Mouse (Mus musculus) C2C12 (cell line): ENCODE measurements at regions not wholly inside any gene's neighbourhood (a gene's known extent, or its start where the extent isn't known, plus 50 kb on each side); places are given as distances from the start of the nearest gene placed in this dataset.

ENCODE experiments used
- H3K27me3 ChIP-seq: one replicate; pipeline ENCODE4 v1.6.1; 2011; ENCODE audit not compliant: control insufficient read depth, insufficient read depth, insufficient read length
- H3K36me3 ChIP-seq: one replicate; pipeline ENCODE4 v1.6.1; 2011; ENCODE audit not compliant: control insufficient read depth, insufficient read depth
- H3K4me3 ChIP-seq: one replicate; pipeline ENCODE4 v1.5.1; 2011; ENCODE audit warnings: mild to moderate bottlenecking, control low read depth; ENCODE audit not compliant: poor library complexity, insufficient read depth, severe bottlenecking
- H3K79me2 ChIP-seq: one replicate; pipeline ENCODE4 v1.6.1; 2011; ENCODE audit not compliant: control insufficient read depth, insufficient read depth
- H3K79me3 ChIP-seq: one replicate; pipeline ENCODE4 v1.6.1; 2011; ENCODE audit warnings: low read depth, control low read depth
- H3ac ChIP-seq: one replicate; pipeline ENCODE3; 2011; ENCODE audit warnings: low read depth; ENCODE audit not compliant: control insufficient read depth, insufficient read length
- CEBPB ChIP-seq: IDR thresholded peaks from one replicate; pipeline ENCODE4 v1.6.1; 2011; ENCODE audit warnings: low read depth, mild to moderate bottlenecking, control low read depth, moderate library complexity
- CTCF ChIP-seq: IDR thresholded peaks from one replicate; pipeline ENCODE4 v1.5.1; 2011; ENCODE audit not compliant: control insufficient read depth, insufficient read depth, insufficient read length
- FOSL1 ChIP-seq: IDR thresholded peaks from one replicate; pipeline ENCODE4 v1.8.0; 2011; ENCODE audit warnings: mild to moderate bottlenecking, low read length; ENCODE audit not compliant: poor library complexity, insufficient read depth, severe bottlenecking
- MAX ChIP-seq: IDR thresholded peaks from one replicate; pipeline ENCODE4 v1.6.1; 2011; ENCODE audit warnings: mild to moderate bottlenecking, control low read depth
- MYOD1 ChIP-seq: IDR thresholded peaks from one replicate; pipeline ENCODE4 v1.6.1; 2011; ENCODE audit warnings: low read depth; ENCODE audit not compliant: control insufficient read depth, insufficient read length
- MYOG ChIP-seq: IDR thresholded peaks from one replicate; pipeline ENCODE4 v1.6.1; 2011; ENCODE audit not compliant: control insufficient read depth, insufficient read length; ENCODE audit errors: extremely low read depth
- USF1 ChIP-seq: IDR thresholded peaks from one replicate; pipeline ENCODE4 v1.6.1; 2011; ENCODE audit warnings: low read depth, mild to moderate bottlenecking, control low read depth, moderate library complexity

DNA sequence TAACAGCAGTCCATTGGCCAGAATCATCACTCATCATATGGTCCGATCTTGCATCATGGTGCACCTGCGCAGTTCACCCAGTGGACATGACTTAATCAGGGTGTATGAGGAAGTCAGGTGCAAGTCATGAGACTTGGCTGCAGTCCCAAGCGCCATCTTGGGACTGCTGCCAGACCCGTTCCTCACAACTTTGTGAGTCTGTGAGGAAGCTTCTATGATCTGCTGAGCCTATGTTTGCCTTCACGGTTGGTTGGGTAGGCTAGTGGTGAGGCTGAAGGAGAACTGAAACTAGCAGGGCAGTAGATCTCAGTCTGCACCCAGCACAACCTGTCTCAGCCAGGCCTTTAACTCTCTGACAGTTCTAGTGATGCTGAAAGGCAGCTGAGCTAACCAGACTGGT is 250.2 kb upstream of the 2610001J05Rik start:
- no peaks in the 10 kb centered on the region for H3K79me3 ChIP-seq
- H3K27me3 ChIP-seq: no peaks in the 10 kb centered on the region
- H3ac ChIP-seq: no peak overlapping the region
- H3K36me3 ChIP-seq: no peaks in the 10 kb centered on the region
- no peaks in the 10 kb centered on the region for H3K79me2 ChIP-seq
- H3K4me3 ChIP-seq: no peak overlapping the region
- TF ChIP-seq USF1 (no peak), MYOG (no peak), FOSL1 (no peak), CEBPB (no peak)

DNA sequence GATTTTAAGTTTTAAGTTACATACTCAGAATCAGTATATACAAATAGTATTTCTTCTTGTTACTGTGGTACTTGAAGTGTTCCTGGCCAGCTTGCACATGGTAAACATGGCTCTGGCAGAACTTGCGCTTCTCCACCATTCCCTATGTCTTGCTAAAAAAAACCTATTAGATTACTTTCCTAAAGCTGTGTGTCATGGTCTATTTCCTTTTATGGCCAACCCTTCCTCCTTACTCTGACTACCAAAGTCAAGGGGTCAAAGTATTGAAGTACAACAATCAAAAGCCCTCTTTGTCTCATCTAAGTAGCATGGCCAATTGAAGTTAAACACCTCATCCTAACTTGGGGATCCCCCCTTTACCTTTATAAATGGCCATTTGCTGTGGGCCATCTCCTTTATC is 223.6 kb upstream of the 2610001J05Rik start:
- Histone ChIP-seq H3K36me3 (no peaks in the 10 kb centered on the region), H3K27me3 (no peaks in the 10 kb centered on the region), H3K79me3 (no peaks in the 10 kb centered on the region), H3ac (no peak overlapping the region), H3K4me3 (no peak overlapping the region), H3K79me2 (no peaks in the 10 kb centered on the region)
- no peak for TF ChIP-seq USF1
- TF ChIP-seq FOSL1: no peak
- TF ChIP-seq MYOG: no peak
- TF ChIP-seq CEBPB: no peak
- TF ChIP-seq MYOD1: no peak
- no peak for TF ChIP-seq CTCF
- TF ChIP-seq MAX: no peak

DNA sequence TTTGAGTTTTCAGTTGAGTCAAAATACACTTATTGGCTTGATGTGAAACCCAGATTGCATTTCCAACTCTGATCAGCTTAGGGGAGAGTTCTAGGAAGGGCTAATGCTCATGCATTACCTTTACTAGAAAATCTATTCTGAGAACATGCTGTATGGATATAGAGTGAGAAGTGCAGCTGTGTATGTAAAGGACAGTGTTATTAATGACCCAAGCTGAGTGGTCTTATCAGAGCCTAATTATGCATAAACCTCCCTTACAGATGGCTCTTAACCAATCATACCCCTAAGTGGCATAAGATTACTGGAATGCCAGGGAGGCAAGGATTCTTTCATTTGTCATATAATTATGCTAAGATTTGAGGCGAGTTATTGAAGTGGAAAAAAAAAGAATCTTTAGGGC is 210.6 kb upstream of the 2610001J05Rik start:
- Histone ChIP-seq H3ac (no peak overlapping the region), H3K79me2 (no peaks in the 10 kb centered on the region), H3K79me3 (no peaks in the 10 kb centered on the region), H3K36me3 (no peaks in the 10 kb centered on the region), H3K27me3 (no peaks in the 10 kb centered on the region), H3K4me3 (no peak overlapping the region)
- TF ChIP-seq MYOG (no peak), CEBPB (no peak), MYOD1 (no peak), USF1 (no peak), MAX (no peak), CTCF (no peak), FOSL1 (no peak)

DNA sequence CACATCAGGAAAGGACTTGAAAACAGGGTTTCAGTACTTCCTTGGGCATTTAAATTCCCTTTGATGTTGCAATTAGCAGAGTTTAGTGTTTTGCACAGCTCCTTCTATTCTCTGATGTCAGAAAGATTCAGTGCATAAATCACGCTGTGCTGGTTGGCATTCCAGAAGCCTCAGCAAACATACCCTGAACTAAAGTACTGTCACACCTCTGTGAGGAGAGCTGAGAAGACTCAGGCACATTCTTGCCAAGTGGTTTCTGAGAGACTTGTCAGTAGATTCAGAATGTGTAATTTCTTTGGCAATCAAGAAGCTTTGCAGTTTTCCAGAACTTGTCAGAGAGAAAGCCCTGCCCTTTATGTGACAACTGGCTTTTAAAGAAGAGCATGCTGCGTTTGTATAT is 192.4 kb upstream of the 2610001J05Rik start:
- Histone ChIP-seq H3K36me3 (no peaks in the 10 kb centered on the region), H3ac (no peak overlapping the region), H3K79me2 (no peaks in the 10 kb centered on the region), H3K4me3 (no peak overlapping the region), H3K27me3 (no peaks in the 10 kb centered on the region), H3K79me3 (no peaks in the 10 kb centered on the region)
- TF ChIP-seq MYOD1 (no peak), USF1 (no peak), CTCF (no peak), FOSL1 (no peak), MYOG (no peak), CEBPB (no peak), MAX (no peak)

DNA sequence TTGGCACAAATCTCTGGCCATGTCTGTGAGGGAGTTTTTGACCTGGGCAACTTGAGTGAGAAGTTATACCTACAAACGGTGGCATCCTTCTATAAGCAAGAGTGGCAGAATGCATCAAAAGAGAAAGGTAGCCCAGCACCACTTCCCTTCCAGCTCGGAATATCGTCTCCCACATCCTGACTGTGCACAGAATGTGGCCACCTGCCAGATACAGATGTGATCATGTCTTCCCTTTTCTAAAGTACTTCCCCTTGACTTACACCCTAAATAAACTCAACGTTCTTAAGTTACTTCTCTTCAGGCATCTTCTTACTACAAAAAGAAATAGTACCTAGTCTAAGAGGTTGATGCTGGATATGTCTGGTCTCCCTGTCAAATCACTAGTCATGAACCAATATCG is 175.2 kb upstream of the 2610001J05Rik start:
- H3K27me3 ChIP-seq: no peaks in the 10 kb centered on the region
- H3K36me3 ChIP-seq: no peaks in the 10 kb centered on the region
- H3K4me3 ChIP-seq: no peak overlapping the region
- TF ChIP-seq FOSL1 (no peak), MYOG (no peak), CTCF (no peak), USF1 (no peak), MYOD1 (no peak), MAX (no peak), CEBPB (no peak)
- no peaks in the 10 kb centered on the region for H3K79me2 ChIP-seq
- no peaks in the 10 kb centered on the region for H3K79me3 ChIP-seq
- no peak overlapping the region for H3ac ChIP-seq

DNA sequence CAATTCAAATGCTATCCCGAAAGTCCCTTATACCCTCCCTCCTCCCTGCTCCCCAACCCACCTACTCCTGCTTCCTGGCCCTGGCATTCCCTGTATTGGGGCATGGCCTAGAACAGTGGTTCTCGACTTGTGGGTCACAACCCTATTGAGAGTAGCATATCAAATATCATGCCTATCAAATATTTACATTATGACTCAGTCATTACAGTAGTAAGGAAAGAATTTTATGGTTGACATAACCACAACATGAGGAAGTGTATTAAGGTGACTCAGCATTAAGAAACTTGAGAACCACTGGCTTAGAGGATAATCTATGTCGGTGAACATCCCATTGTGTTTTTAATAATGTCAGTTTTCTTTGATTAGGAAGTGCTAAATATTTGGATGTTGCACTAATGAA is 173.3 kb upstream of the 2610001J05Rik start:
- no peaks in the 10 kb centered on the region for H3K36me3 ChIP-seq
- H3K27me3 ChIP-seq: no peaks in the 10 kb centered on the region
- no peak overlapping the region for H3ac ChIP-seq
- no peaks in the 10 kb centered on the region for H3K79me3 ChIP-seq
- no peak for TF ChIP-seq MYOD1
- TF ChIP-seq FOSL1: peak; percentile 98
- no peak for TF ChIP-seq MAX
- peak; percentile 19 for TF ChIP-seq CEBPB
- no peaks in the 10 kb centered on the region for H3K79me2 ChIP-seq
- no peak overlapping the region for H3K4me3 ChIP-seq
